Mouse (Mus musculus): Measurements from ENCODE around the gene Map3k12. TPM values are rescaled to one million over a fixed set of nuclear protein-coding genes. Genes with fewer than 3 reads are reported as not detected.

The Map3k12 gene
- polyA plus RNA-seq, 1 experiment: 12.7 TPM

- Histone ChIP-seq H3K27ac (ENCODE audit: control insufficient read depth, insufficient read depth, low read length) (peak overlapping the region; percentile 18; the same call in 1 of the 2 replicates), H3K27me3 (ENCODE audit: control insufficient read depth, insufficient read depth, low read length) (no peaks in the 10 kb centered on the region), H3K4me1 (replicated peaks; ENCODE audit: control insufficient read depth, insufficient read depth, low read length) (peaks cover 15% of the 10 kb centered on the region), H3K4me3 (ENCODE audit: control insufficient read depth, insufficient read depth, low read length) (peak overlapping the region; percentile 51), H3K36me3 (ENCODE audit: control insufficient read depth, insufficient read depth, low read length) (no peaks in the 10 kb centered on the region)
- DNase-seq: no peak
- 0 out of 2 replicates have a peak, but pooled peaks have one; percentile 41 for TF ChIP-seq POLR2A (IDR thresholded peaks at IDR 0.05; ENCODE audit: control insufficient read depth, extremely low read depth, insufficient read depth, low read length, poor library complexity)
- TF ChIP-seq CTCF (IDR thresholded peaks at IDR 0.05; ENCODE audit: borderline replicate concordance, control insufficient read depth, extremely low read depth, insufficient read depth, low read length, poor library complexity): no peak
- under 1% methylated on average over 10 of the region's 10 CpGs for WGBS
These were observed 739 bp upstream of the Map3k12 start for GRCm38 (mm10) chr15:102517631-102517975.

GRCm38 (mm10) chr15:102516293-102516692, 571 bp downstream of the Map3k12 start:
- no peak for DNase-seq
- Histone ChIP-seq H3K27me3 (ENCODE audit: control insufficient read depth, insufficient read depth, low read length) (no peaks in the 10 kb centered on the region), H3K27ac (ENCODE audit: control insufficient read depth, insufficient read depth, low read length) (no peak overlapping the region), H3K4me1 (replicated peaks; ENCODE audit: control insufficient read depth, insufficient read depth, low read length) (peaks cover 15% of the 10 kb centered on the region), H3K4me3 (ENCODE audit: control insufficient read depth, insufficient read depth, low read length) (peak overlapping the region; percentile 59), H3K36me3 (ENCODE audit: control insufficient read depth, insufficient read depth, low read length) (no peaks in the 10 kb centered on the region)
- no peak for TF ChIP-seq POLR2A (IDR thresholded peaks at IDR 0.05; ENCODE audit: control insufficient read depth, extremely low read depth, insufficient read depth, low read length, poor library complexity)
- no peak for TF ChIP-seq CTCF (IDR thresholded peaks at IDR 0.05; ENCODE audit: borderline replicate concordance, control insufficient read depth, extremely low read depth, insufficient read depth, low read length, poor library complexity)
- 19% methylated on average over 12 of the region's 12 CpGs for WGBS

GRCm38 (mm10) chr15:102515791-102516190, 1.1 kb downstream of the Map3k12 start:
- WGBS: 88% methylated on average over 4 of the region's 4 CpGs
- no peaks in the 10 kb centered on the region for H3K36me3 ChIP-seq (ENCODE audit: control insufficient read depth, insufficient read depth, low read length)
- no peaks in the 10 kb centered on the region for H3K27me3 ChIP-seq (ENCODE audit: control insufficient read depth, insufficient read depth, low read length)
- no peak for TF ChIP-seq CTCF (IDR thresholded peaks at IDR 0.05; ENCODE audit: borderline replicate concordance, control insufficient read depth, extremely low read depth, insufficient read depth, low read length, poor library complexity)
- no peak for TF ChIP-seq POLR2A (IDR thresholded peaks at IDR 0.05; ENCODE audit: control insufficient read depth, extremely low read depth, insufficient read depth, low read length, poor library complexity)
- H3K4me1 ChIP-seq (replicated peaks; ENCODE audit: control insufficient read depth, insufficient read depth, low read length): peaks cover 16% of the 10 kb centered on the region
- DNase-seq: no peak
- no peak overlapping the region for H3K27ac ChIP-seq (ENCODE audit: control insufficient read depth, insufficient read depth, low read length)
- H3K4me3 ChIP-seq (ENCODE audit: control insufficient read depth, insufficient read depth, low read length): no peak overlapping the region

- Histone ChIP-seq H3K27ac (ENCODE audit: control insufficient read depth, insufficient read depth, low read length) (no peak overlapping the region), H3K4me3 (ENCODE audit: control insufficient read depth, insufficient read depth, low read length) (no peak overlapping the region), H3K4me1 (replicated peaks; ENCODE audit: control insufficient read depth, insufficient read depth, low read length) (peaks cover 22% of the 10 kb centered on the region), H3K27me3 (ENCODE audit: control insufficient read depth, insufficient read depth, low read length) (no peaks in the 10 kb centered on the region), H3K36me3 (ENCODE audit: control insufficient read depth, insufficient read depth, low read length) (no peaks in the 10 kb centered on the region)
- 94% methylated on average over 2 of the region's 2 CpGs for WGBS
- no peak for TF ChIP-seq CTCF (IDR thresholded peaks at IDR 0.05; ENCODE audit: borderline replicate concordance, control insufficient read depth, extremely low read depth, insufficient read depth, low read length, poor library complexity)
- TF ChIP-seq POLR2A (IDR thresholded peaks at IDR 0.05; ENCODE audit: control insufficient read depth, extremely low read depth, insufficient read depth, low read length, poor library complexity): no peak
- no peak for DNase-seq
These were observed 1.6 kb downstream of the Map3k12 start for GRCm38 (mm10) chr15:102515261-102515660.

GRCm38 (mm10) chr15:102513004-102513403, 3.9 kb downstream of the Map3k12 start:
- Histone ChIP-seq H3K4me3 (ENCODE audit: control insufficient read depth, insufficient read depth, low read length) (no peak overlapping the region), H3K27me3 (ENCODE audit: control insufficient read depth, insufficient read depth, low read length) (no peaks in the 10 kb centered on the region), H3K4me1 (replicated peaks; ENCODE audit: control insufficient read depth, insufficient read depth, low read length) (peaks cover 19% of the 10 kb centered on the region), H3K36me3 (ENCODE audit: control insufficient read depth, insufficient read depth, low read length) (no peaks in the 10 kb centered on the region), H3K27ac (ENCODE audit: control insufficient read depth, insufficient read depth, low read length) (no peak overlapping the region)
- DNase-seq: no peak
- 95% methylated on average over 3 of the region's 3 CpGs for WGBS
- TF ChIP-seq CTCF (IDR thresholded peaks at IDR 0.05; ENCODE audit: borderline replicate concordance, control insufficient read depth, extremely low read depth, insufficient read depth, low read length, poor library complexity) (no peak), POLR2A (IDR thresholded peaks at IDR 0.05; ENCODE audit: control insufficient read depth, extremely low read depth, insufficient read depth, low read length, poor library complexity) (no peak)

- Histone ChIP-seq H3K36me3 (ENCODE audit: control insufficient read depth, insufficient read depth, low read length) (no peaks in the 10 kb centered on the region), H3K4me1 (replicated peaks; ENCODE audit: control insufficient read depth, insufficient read depth, low read length) (peaks cover 19% of the 10 kb centered on the region), H3K27me3 (ENCODE audit: control insufficient read depth, insufficient read depth, low read length) (no peaks in the 10 kb centered on the region), H3K27ac (ENCODE audit: control insufficient read depth, insufficient read depth, low read length) (no peak overlapping the region), H3K4me3 (ENCODE audit: control insufficient read depth, insufficient read depth, low read length) (no peak overlapping the region)
- no peak for DNase-seq
- TF ChIP-seq POLR2A (IDR thresholded peaks at IDR 0.05; ENCODE audit: control insufficient read depth, extremely low read depth, insufficient read depth, low read length, poor library complexity): no peak
- no peak for TF ChIP-seq CTCF (IDR thresholded peaks at IDR 0.05; ENCODE audit: borderline replicate concordance, control insufficient read depth, extremely low read depth, insufficient read depth, low read length, poor library complexity)
These were observed 4.4 kb downstream of the Map3k12 start for GRCm38 (mm10) chr15:102512471-102512870.

GRCm38 (mm10) chr15:102512010-102512409, 4.9 kb downstream of the Map3k12 start:
- 94% methylated on average over 5 of the region's 5 CpGs for WGBS
- Histone ChIP-seq H3K27me3 (ENCODE audit: control insufficient read depth, insufficient read depth, low read length) (no peaks in the 10 kb centered on the region), H3K4me1 (replicated peaks; ENCODE audit: control insufficient read depth, insufficient read depth, low read length) (peaks cover 19% of the 10 kb centered on the region), H3K36me3 (ENCODE audit: control insufficient read depth, insufficient read depth, low read length) (no peaks in the 10 kb centered on the region), H3K27ac (ENCODE audit: control insufficient read depth, insufficient read depth, low read length) (no peak overlapping the region), H3K4me3 (ENCODE audit: control insufficient read depth, insufficient read depth, low read length) (no peak overlapping the region)
- no peak for DNase-seq
- TF ChIP-seq POLR2A (IDR thresholded peaks at IDR 0.05; ENCODE audit: control insufficient read depth, extremely low read depth, insufficient read depth, low read length, poor library complexity) (no peak), CTCF (IDR thresholded peaks at IDR 0.05; ENCODE audit: borderline replicate concordance, control insufficient read depth, extremely low read depth, insufficient read depth, low read length, poor library complexity) (no peak)

All from thymus, adult 2 months (tissue).